Mouse (Mus musculus): ENCODE measurements around the gene Zpld1.

GRCm38 (mm10) chr16:55259719-55260118 is 38.1 kb downstream of the Zpld1 start:
- TF ChIP-seq CTCF (IDR thresholded peaks at IDR 0.05; ENCODE audit: low read depth) (no peak), EP300 (IDR thresholded peaks at IDR 0.05; ENCODE audit: low read depth) (no peak)

All from liver, embryonic 14.5 days (tissue).